Mouse (Mus musculus) midbrain, embryonic 15.5 days (tissue): Measurements from ENCODE around the gene Pitpna. TPM values are rescaled to one million over a fixed set of nuclear protein-coding genes. Genes with fewer than 3 reads are reported as not detected.
"Not testable (repeated sequence)": the region's sequence is repeated elsewhere in the genome, so short reads cannot be mapped to it uniquely, and the experiment has no call there.

Source experiments
- ATAC-seq: fragments of 200-750 bp; cut with Nextera tagmentation; replicated peaks from 2 replicates; pipeline ENCODE4 v1.8.0; 2017; ENCODE audit warnings: moderate TSS enrichment
- H3K27ac ChIP-seq: fragments of 300-500 bp; sonication (generic); 2 replicates; pipeline ENCODE4 v1.5.1; 2015; ENCODE audit warnings: mild to moderate bottlenecking, inconsistent platforms
- H3K27me3 ChIP-seq: fragments of 300-500 bp; sonication (generic); replicated peaks from 2 replicates; pipeline ENCODE4 v1.6.1; 2015; ENCODE audit warnings: inconsistent platforms
- H3K36me3 ChIP-seq: fragments of 300-500 bp; sonication (generic); replicated peaks from 2 replicates; pipeline ENCODE4 v1.6.1; 2015; ENCODE audit warnings: inconsistent platforms
- H3K4me1 ChIP-seq: fragments of 300-500 bp; sonication (generic); 2 replicates; pipeline ENCODE4 v1.6.1; 2015; ENCODE audit warnings: inconsistent platforms
- H3K4me2 ChIP-seq: fragments of 300-500 bp; sonication (generic); 2 replicates; pipeline ENCODE4 v1.6.1; 2015; ENCODE audit warnings: inconsistent platforms, mild to moderate bottlenecking, moderate library complexity
- H3K4me3 ChIP-seq: fragments of 300-500 bp; sonication (generic); 2 replicates; pipeline ENCODE4 v1.5.1; 2015; ENCODE audit warnings: mild to moderate bottlenecking, inconsistent platforms
- H3K9ac ChIP-seq: fragments of 300-500 bp; sonication (generic); 2 replicates; pipeline ENCODE4 v1.6.1; 2015; ENCODE audit warnings: mild to moderate bottlenecking, inconsistent platforms
- H3K9me3 ChIP-seq: fragments of 300-500 bp; sonication (generic); 2 replicates; pipeline ENCODE4 v1.6.1; 2016; ENCODE audit warnings: inconsistent platforms
- WGBS: fragments of 180-500 bp; shearing (Covaris S2); methylation state at CpG from one replicate; pipeline ENCODE4 v1.1.7; 2015; ENCODE audit warnings: mixed read lengths; 5-methylcytosine and 5-hydroxymethylcytosine counted together
- polyA plus RNA-seq: library from polyadenylated mRNA; unstranded; fragments of >200 nt; fragmentation: Nextera tagmentation; extraction: Ambion mirVana; gene quantifications from 2 replicates; pipeline ENCODE4 v1.2.1, GENCODE M21; 2015

The Pitpna gene
- polyA plus RNA-seq, 1 experiment from 2014 or later: 103 TPM

DNA sequence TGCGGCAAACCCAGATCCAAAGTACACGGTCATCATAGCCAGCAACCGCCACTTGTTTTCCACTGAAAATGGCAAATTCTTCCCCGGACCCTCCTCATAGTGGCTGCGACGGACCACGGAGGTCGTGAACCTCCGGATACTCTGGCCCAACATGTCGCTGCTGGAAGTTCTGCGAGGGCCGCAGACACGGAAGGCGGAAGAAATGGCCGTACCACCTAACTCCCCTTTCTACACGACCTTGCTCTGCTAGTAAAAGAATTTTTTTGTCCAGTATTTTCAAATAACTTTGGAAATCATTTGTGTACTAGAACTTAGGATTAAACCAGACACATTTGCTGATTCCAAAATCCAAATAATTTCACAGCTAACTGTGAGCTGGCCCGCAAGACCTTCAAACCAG lies 11.9 kb downstream of the Pitpna start:
- ATAC-seq: not testable (repeated sequence)

DNA sequence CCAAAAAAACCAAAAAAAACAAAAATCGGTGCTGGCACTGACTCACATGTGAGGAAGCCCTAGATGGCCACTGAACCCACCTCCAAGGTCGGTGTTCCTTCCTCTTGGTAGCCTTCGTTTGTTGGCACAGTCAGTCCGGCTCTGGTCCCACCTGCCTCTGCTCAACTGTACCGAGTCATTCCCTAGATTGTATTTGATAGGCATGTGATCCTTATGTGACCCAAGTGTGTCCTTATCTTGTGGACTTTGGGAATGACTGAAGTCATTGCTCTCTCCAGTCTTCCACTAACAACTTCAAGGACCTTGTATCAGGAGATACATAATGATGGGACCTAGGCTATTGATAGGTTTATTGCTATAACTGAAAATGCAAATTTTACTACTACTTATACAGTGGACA lies 16.9 kb downstream of the Pitpna start:
- Histone ChIP-seq H3K36me3 (peaks cover 41% of the 10 kb centered on the region), H3K9ac (no peak overlapping the region), H3K4me2 (no peak overlapping the region), H3K27me3 (no peaks in the 10 kb centered on the region), H3K4me3 (no peak overlapping the region), H3K4me1 (no peaks in the 10 kb centered on the region), H3K27ac (no peak overlapping the region), H3K9me3 (no peaks in the 10 kb centered on the region)
- ATAC-seq: no peak
- 92% methylated on average over 5 of the region's 5 CpGs for WGBS

More for the DNA sequence above, 11.9 kb downstream of the Pitpna start:
- not testable (repeated sequence) for H3K4me1 ChIP-seq, H3K27ac ChIP-seq, H3K4me3 ChIP-seq, H3K9ac ChIP-seq, H3K9me3 ChIP-seq, H3K27me3 ChIP-seq, H3K4me2 ChIP-seq
- peaks cover 32% of the 10 kb centered on the region for H3K36me3 ChIP-seq
- 93% methylated on average over 17 of the region's 17 CpGs for WGBS

DNA sequence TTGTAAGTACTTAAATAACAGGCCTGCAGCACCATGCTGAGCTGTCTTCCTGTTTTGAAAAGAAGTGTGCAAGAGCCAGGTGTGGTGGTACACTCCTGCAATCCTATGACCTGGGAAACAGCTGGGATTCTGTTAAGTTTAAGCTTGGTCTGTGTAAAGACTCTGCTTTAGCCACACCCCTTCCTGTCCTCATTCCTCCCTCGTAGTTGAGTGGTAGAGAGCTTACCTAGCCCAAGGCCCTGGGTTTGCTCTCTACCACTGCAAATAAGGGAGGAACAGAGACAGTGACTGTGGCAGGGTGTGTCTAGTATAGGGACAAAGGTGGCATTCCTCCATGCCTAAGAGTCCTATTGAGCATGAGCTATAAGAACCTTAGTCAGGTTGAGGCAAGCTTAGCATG lies 17.4 kb downstream of the Pitpna start:
- Histone ChIP-seq H3K9ac (no peak overlapping the region), H3K27me3 (no peaks in the 10 kb centered on the region), H3K4me2 (no peak overlapping the region), H3K9me3 (no peaks in the 10 kb centered on the region), H3K4me1 (no peaks in the 10 kb centered on the region), H3K4me3 (no peak overlapping the region), H3K27ac (no peak overlapping the region), H3K36me3 (peaks cover 42% of the 10 kb centered on the region)
- no peak for ATAC-seq
- 75% methylated on average over 1 of the region's 1 CpGs for WGBS

DNA sequence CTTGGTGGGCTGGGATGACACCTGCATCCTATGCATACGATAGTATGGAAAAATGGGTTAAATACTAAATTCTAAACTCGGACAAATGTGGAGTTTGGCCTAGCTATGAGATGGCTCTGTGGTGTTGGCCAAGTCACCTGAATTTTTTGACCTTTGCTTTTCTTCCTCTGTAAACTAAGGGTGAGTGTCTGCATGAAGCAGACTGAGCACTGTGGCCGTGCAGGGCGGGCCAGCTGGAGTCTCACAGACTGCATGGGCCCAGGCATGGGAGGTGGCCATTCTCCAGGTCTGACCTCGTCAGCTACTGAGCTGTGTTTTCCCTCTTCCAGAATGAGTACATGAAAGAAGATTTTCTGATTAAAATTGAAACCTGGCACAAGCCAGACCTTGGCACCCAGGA lies 20.9 kb downstream of the Pitpna start:
- Histone ChIP-seq H3K4me2 (no peak overlapping the region), H3K9ac (no peak overlapping the region), H3K27me3 (no peaks in the 10 kb centered on the region), H3K4me3 (no peak overlapping the region), H3K9me3 (no peaks in the 10 kb centered on the region), H3K27ac (no peak overlapping the region), H3K36me3 (peaks cover 21% of the 10 kb centered on the region), H3K4me1 (no peaks in the 10 kb centered on the region)
- no peak for ATAC-seq
- 93% methylated on average over 5 of the region's 5 CpGs for WGBS

DNA sequence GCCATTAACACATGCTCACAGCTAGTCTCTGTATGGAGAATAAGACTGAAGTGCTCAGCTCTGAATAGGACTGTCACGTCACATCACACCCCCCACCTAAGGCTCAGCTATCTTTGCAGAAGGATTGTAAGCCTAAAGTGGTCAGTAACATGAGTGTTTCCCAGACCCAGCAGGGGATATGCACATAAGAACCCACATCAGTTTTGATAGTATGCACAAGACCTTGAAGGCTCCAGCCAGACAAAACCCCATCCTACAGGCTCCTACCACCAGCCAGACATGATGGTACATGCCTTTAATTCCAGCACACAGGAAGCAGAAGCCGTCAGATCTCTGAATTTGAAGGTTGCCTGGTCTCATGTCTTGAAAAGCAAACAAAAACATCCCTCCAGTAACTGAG lies 22.1 kb downstream of the Pitpna start:
- Histone ChIP-seq H3K27ac (no peak overlapping the region), H3K36me3 (peaks cover 25% of the 10 kb centered on the region), H3K4me2 (no peak overlapping the region), H3K27me3 (no peaks in the 10 kb centered on the region), H3K9me3 (no peaks in the 10 kb centered on the region), H3K4me3 (no peak overlapping the region), H3K9ac (no peak overlapping the region), H3K4me1 (no peaks in the 10 kb centered on the region)
- WGBS: 93% methylated on average over 2 of the region's 2 CpGs
- ATAC-seq: no peak

DNA sequence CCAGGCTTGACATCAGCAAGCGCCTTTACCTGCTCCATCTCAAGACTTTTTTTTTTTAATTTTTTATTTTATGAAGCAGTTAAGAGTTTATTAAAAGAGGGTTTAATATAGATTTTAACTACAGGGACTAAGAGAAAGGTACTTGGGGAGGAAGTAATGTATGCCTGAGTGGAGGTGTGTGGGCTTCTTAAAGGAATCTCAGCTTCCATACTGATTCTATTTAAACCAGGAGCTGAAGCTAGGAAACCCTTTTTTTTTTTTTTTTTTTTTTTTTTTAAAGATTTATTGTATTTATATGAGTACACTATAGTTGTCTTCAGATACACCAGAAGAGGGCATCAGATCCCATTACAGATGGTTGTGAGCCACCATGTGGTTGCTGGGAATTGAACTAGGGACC lies 26.9 kb downstream of the Pitpna start:
- no peak overlapping the region for H3K27ac ChIP-seq
- H3K4me1 ChIP-seq: no peaks in the 10 kb centered on the region
- H3K9ac ChIP-seq: no peak overlapping the region
- no peak overlapping the region for H3K4me2 ChIP-seq
- peaks cover 29% of the 10 kb centered on the region for H3K36me3 ChIP-seq
- no peak overlapping the region for H3K4me3 ChIP-seq
- WGBS: 97% methylated on average over 1 of the region's 1 CpGs
- H3K9me3 ChIP-seq: no peaks in the 10 kb centered on the region
- ATAC-seq: no peak
- no peaks in the 10 kb centered on the region for H3K27me3 ChIP-seq

DNA sequence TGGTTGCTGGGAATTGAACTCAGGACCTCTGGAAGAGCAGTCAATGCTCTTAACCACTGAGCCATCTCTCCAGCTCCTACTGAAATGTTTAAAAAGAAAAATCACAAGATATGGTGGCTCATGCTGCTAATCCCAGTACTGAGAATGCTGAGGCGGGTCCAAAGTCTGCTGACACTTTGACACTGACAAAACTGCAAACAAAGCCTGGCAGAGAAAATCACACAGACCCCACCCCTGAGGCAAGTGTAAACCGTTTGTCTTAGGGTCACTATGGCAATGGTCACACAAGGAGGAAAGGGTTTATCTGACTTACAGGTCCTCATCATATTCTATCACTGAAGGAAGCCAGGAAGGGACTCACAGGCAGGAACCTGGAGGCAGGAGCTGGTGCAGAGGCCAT lies 27.7 kb downstream of the Pitpna start:
- Histone ChIP-seq H3K27me3 (no peaks in the 10 kb centered on the region), H3K9ac (no peak overlapping the region), H3K4me1 (no peaks in the 10 kb centered on the region), H3K36me3 (peaks cover 31% of the 10 kb centered on the region), H3K4me2 (no peak overlapping the region), H3K27ac (no peak overlapping the region), H3K4me3 (no peak overlapping the region), H3K9me3 (no peaks in the 10 kb centered on the region)
- WGBS: 94% methylated on average over 2 of the region's 2 CpGs
- ATAC-seq: no peak

DNA sequence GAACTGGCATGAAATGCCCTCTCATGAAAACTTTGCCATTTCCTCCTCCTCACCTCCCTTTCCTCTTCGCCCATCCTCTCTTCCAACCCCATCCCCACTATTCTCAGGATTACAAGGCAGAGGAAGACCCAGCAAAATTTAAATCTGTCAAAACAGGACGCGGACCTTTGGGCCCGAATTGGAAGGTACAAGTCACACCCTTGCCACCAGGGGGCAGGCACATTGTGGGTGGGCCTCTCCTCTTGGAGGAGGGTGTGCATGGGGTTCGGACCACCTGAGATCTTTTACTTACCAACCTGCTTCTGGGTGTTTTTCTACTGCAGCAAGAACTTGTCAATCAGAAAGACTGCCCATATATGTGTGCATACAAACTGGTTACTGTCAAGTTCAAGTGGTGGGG lies 31.2 kb downstream of the Pitpna start:
- WGBS: 76% methylated on average over 5 of the region's 5 CpGs
- H3K4me3 ChIP-seq: no peak overlapping the region
- peaks cover 45% of the 10 kb centered on the region for H3K36me3 ChIP-seq

DNA sequence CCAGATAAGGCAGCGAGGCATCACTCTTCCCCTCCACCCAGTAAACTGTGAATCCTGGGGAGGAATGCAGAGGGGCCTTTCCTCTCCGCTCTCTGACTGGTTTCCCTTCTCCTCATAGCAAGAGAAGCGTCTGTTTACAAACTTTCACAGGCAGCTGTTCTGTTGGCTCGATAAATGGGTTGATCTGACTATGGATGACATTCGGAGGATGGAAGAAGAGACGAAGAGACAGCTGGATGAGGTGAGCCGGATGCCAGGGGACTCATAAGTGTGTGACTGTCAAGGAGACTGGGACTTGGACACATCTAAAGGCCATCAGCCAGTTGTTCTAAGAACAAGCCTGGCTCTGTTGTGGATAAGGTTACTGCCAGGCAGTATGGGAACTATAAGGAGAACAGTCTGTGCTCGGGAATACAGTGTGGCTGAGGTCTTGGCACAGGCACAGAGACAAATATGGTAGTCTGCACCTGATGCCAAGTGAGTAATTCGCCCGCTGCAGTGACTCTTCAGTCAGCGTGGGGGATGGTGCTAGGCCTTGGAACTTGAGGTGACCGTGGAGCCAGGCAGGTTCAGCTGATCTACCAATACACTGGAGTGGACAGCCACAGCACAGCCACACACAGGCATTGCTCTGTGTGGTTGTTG lies 32.4 kb downstream of the Pitpna start:
- 92% methylated on average over 12 of the region's 12 CpGs for WGBS
- Histone ChIP-seq H3K36me3 (peaks cover 49% of the 10 kb centered on the region), H3K27ac (no peak overlapping the region)

More for the DNA sequence above, 31.2 kb downstream of the Pitpna start:
- Histone ChIP-seq H3K27ac (no peak overlapping the region), H3K9me3 (no peaks in the 10 kb centered on the region), H3K27me3 (no peaks in the 10 kb centered on the region), H3K9ac (no peak overlapping the region), H3K4me1 (no peaks in the 10 kb centered on the region), H3K4me2 (no peak overlapping the region)
- ATAC-seq: no peak

DNA sequence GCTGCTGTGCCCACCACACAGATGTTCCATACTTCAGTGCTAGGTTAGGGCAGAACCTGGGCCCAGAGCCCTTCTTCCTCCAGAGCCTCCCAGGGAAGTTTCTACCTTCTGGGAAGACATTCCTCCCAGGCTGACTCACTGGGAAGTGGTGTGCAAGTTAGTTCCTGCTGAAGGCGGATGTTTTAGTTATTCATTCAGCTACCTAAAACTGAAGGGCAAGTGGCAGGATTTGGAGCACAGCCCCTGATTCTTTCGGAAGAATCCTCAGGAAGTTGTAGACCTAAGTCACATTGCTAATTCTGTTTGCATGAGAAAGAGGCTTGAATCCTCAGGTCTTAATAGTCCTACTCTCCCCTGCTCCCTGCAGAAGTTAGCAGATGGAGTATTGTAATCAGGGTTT lies 33.5 kb downstream of the Pitpna start:
- ATAC-seq: no peak
- H3K4me1 ChIP-seq: no peaks in the 10 kb centered on the region
- no peak overlapping the region for H3K4me2 ChIP-seq
- H3K9ac ChIP-seq: no peak overlapping the region
- peaks cover 55% of the 10 kb centered on the region for H3K36me3 ChIP-seq
- no peak overlapping the region for H3K4me3 ChIP-seq
- WGBS: 83% methylated on average over 2 of the region's 2 CpGs
- H3K27me3 ChIP-seq: no peaks in the 10 kb centered on the region
- H3K9me3 ChIP-seq: no peaks in the 10 kb centered on the region
- no peak overlapping the region for H3K27ac ChIP-seq

More for the DNA sequence above, 32.4 kb downstream of the Pitpna start:
- no peak for ATAC-seq
- H3K4me1 ChIP-seq: no peaks in the 10 kb centered on the region
- no peak overlapping the region for H3K9ac ChIP-seq
- no peak overlapping the region for H3K4me2 ChIP-seq
- no peak overlapping the region for H3K4me3 ChIP-seq
- H3K27me3 ChIP-seq: no peaks in the 10 kb centered on the region
- H3K9me3 ChIP-seq: no peaks in the 10 kb centered on the region

DNA sequence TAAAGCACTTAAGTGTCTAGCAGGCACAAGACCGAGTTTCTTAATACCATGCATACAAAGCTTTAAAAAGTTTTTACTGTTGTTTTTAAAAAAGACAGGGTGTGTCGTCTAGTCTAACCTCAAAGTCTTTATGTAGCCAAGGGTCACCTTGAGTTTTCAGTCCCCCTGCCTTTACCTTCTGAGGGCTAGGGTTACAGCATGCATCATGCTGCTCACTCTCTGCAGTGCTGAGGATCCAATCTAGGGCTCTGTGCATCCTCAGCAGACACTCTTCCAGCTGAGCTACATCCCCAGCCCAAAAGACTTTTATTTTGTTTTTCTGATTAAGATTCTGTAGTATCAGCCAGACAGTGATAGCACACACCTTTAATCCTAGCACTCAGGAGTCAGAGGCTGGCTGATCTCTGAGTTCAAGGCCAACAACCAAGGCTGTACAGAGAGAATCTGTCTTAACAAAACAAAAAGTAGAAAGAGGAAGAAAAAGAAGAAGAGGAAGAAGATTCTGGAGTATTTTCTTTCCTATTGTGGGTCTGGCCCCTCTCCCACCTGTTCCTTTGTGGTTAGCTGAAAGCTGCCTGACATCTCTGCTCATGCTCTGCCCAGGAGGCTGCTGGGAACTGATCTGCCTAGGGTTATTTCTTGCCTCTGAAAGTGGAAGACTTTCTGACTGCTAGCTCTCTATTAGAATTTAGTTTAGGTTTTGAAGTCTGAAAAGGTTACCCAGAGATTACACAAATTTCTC lies 34.9 kb downstream of the Pitpna start:
- no peaks in the 10 kb centered on the region for H3K4me1 ChIP-seq
- no peak overlapping the region for H3K4me3 ChIP-seq
- H3K4me2 ChIP-seq: no peak overlapping the region
- WGBS: 93% methylated on average over 2 of the region's 2 CpGs
- H3K27me3 ChIP-seq: no peaks in the 10 kb centered on the region
- ATAC-seq: no peak
- no peak overlapping the region for H3K27ac ChIP-seq
- H3K9me3 ChIP-seq: no peaks in the 10 kb centered on the region
- peaks cover 62% of the 10 kb centered on the region for H3K36me3 ChIP-seq
- no peak overlapping the region for H3K9ac ChIP-seq

DNA sequence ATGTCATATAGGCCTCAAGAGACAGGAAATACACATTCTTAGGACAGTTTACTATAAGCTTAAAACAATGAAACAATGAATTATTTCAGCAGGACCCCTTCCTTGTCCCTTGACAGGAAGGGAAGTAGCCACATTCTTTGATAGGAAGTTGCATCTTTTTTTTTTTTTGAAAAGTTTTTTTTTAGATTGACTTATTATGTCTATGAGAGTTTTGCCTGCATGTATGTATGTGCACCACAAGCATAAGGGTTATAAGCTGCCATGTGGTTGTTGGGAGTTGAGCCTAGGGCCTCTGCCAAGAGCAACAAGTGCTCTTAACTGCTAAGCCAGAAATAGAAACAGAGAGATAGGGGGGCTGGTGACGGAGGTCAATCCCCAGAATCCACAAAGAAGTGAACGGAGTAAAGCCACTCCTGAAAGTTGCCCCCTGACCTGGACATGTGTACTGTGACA lies 36.2 kb downstream of the Pitpna start:
- peak overlapping the region; percentile 17; the same call in 1 of the 2 replicates for H3K27ac ChIP-seq
- H3K9ac ChIP-seq: no peak overlapping the region
- H3K27me3 ChIP-seq: no peaks in the 10 kb centered on the region
- H3K4me2 ChIP-seq: no peak overlapping the region
- 75% methylated on average over 2 of the region's 2 CpGs for WGBS
- ATAC-seq: no peak
- no peaks in the 10 kb centered on the region for H3K9me3 ChIP-seq
- H3K4me1 ChIP-seq: no peaks in the 10 kb centered on the region
- H3K36me3 ChIP-seq: peaks cover 65% of the 10 kb centered on the region
- H3K4me3 ChIP-seq: no peak overlapping the region

DNA sequence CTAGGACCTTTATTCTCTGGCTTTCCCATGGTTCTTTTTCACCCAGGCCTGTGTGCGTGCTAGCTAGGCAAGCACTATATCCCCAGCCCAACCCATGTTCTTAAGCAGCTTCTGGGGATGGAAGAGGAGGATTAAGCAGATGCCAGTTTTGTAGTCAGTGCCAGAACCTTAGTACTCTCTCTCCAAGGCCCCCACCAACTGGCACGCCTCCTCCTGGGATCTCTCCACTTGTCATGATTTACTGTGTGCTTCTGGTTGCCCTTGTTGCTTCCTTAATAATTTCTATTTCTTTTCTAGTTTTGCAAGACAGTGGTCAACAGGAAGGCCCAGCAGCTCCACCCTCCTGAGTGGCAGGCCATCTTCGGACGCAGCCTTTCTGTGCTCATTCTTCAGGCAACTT lies 37.9 kb downstream of the Pitpna start:
- no peak overlapping the region for H3K4me2 ChIP-seq
- no peaks in the 10 kb centered on the region for H3K9me3 ChIP-seq
- no peak overlapping the region for H3K4me3 ChIP-seq
- no peaks in the 10 kb centered on the region for H3K27me3 ChIP-seq
- no peak overlapping the region for H3K9ac ChIP-seq
- H3K36me3 ChIP-seq: peaks cover 53% of the 10 kb centered on the region
- 92% methylated on average over 4 of the region's 4 CpGs for WGBS
- H3K27ac ChIP-seq: no peak overlapping the region
- ATAC-seq: no peak
- H3K4me1 ChIP-seq: peaks cover 7% of the 10 kb centered on the region
